ENCODE assay signal across 12 mouse cellular contexts in genomic region chr1:183041703-183042102, GRCm38 (mm10).
A peak's percentile ranks its signal among the peaks of the same experiment; 100 is the strongest.
DNase-seq lines count a peak whose midpoint lies in the region.
"Had no signal": no experiment of that assay in that cellular context is flagged by ENCODE, and none has a peak within 500 bp of the region (broad histone marks: within the 10 kb centered on the region; RNA-seq: fewer than 3 reads in every experiment).

No protein-coding gene starts in this region.

- DNase-seq in heart, adult 18-20 months: peak; percentile 68 to 74
- DNase-seq in heart, postnatal 25 days (ENCODE audit: low spot score): no peak
- peak; percentile 29 for DNase-seq in 416B (ENCODE audit: low read depth)
- peak; percentile 29 for DNase-seq in R1 (ENCODE audit: low read depth, low spot score)
- DNase-seq in heart, postnatal 10 days: peak; percentile 59 to 71
- no peak for DNase-seq in adrenal gland, adult 18-20 months (ENCODE audit: low spot score in 2 of 2)
- DNase-seq in testis, postnatal 14 days (ENCODE audit: low spot score): no peak
- no peak for DNase-seq in right cerebral cortex, adult 18-20 months
- DNase-seq: cerebellum, adult 11-12 months; gastrocnemius, postnatal 14 days; right cerebral cortex, postnatal 4 days; thymus, postnatal 36 days had no signal

- intact Hi-C loops in heart, postnatal 25 days (cut with DNase I): no loop called here
- intact Hi-C loops in heart, postnatal 10 days (cut with DNase I): no loop called here

Comparison
In these comparisons a context has a peak if more than half of its experiments do, and no peak if none do; other contexts are left out.
1. DNase-seq: peak in heart, adult 18-20 months (2 of 2), 416B (single experiment), R1 (single experiment) and heart, postnatal 10 days (2 of 2); none in heart, postnatal 25 days (single experiment), adrenal gland, adult 18-20 months (0 of 2), testis, postnatal 14 days (single experiment) and right cerebral cortex, adult 18-20 months (single experiment).